Mouse (Mus musculus) MEL (cell line): Measurements from ENCODE around the gene Tmem132c. TPM values are rescaled to one million over a fixed set of nuclear protein-coding genes. Genes with fewer than 3 reads are reported as not detected.

ENCODE experiments used
- DNase-seq: peaks from one replicate; pipeline ENCODE4 v3.0.0; 2011; ENCODE audit warnings: low read depth, low spot score
- H3K27ac ChIP-seq: 2 replicates; pipeline ENCODE4 v1.5.1; 2012; ENCODE audit warnings: low read depth, mild to moderate bottlenecking, control low read depth, low read length, moderate library complexity; ENCODE audit not compliant: control insufficient read depth
- H3K27me3 ChIP-seq, 2 experiments: fragments of 150-350 bp in 1 of 2; sonication (generic) in 1 of 2; 2 replicates each; pipeline ENCODE4 v1.6.1; 2012; ENCODE audit warnings: low read length in 2 of 2, mild to moderate bottlenecking in 2 of 2, improper control_type of control experiment in 1 of 2, moderate library complexity in 1 of 2; ENCODE audit not compliant: insufficient read depth in 2 of 2, control insufficient read depth in 1 of 2
- H3K36me3 ChIP-seq, 2 experiments: 2 replicates each; pipeline ENCODE4 v1.6.1; 2012 to 2014; ENCODE audit warnings: low read length in 2 of 2, improper control_type of control experiment in 1 of 2, inconsistent platforms in 1 of 2, mild to moderate bottlenecking in 1 of 2; ENCODE audit not compliant: insufficient read depth in 2 of 2, control insufficient read depth in 1 of 2
- H3K4me1 ChIP-seq, 2 experiments: fragments of 150-350 bp in 1 of 2; sonication (generic) in 1 of 2; 2 replicates each; pipeline ENCODE4 v1.6.1; 2012; ENCODE audit warnings: low read length in 2 of 2, improper control_type of control experiment in 1 of 2, mild to moderate bottlenecking in 1 of 2; ENCODE audit not compliant: insufficient read depth in 2 of 2, control insufficient read depth in 1 of 2
- H3K4me3 ChIP-seq, 2 experiments: fragments of 150-350 bp in 1 of 2; sonication (generic) in 1 of 2; 2 replicates each; pipeline ENCODE4 v1.5.1; 2012; ENCODE audit warnings: low read depth in 2 of 2, low read length in 2 of 2, mild to moderate bottlenecking in 2 of 2, moderate library complexity in 2 of 2, control low read depth in 1 of 2, improper control_type of control experiment in 1 of 2; ENCODE audit not compliant: control insufficient read depth in 1 of 2, insufficient read depth in 1 of 2
- H3K79me2 ChIP-seq: 2 replicates; pipeline ENCODE4 v1.6.1; 2012; ENCODE audit warnings: mild to moderate bottlenecking, low read length, moderate library complexity; ENCODE audit not compliant: control insufficient read depth, poor library complexity, insufficient read depth
- H3K9ac ChIP-seq: 2 replicates; pipeline ENCODE4 v1.6.1; 2012; ENCODE audit warnings: low read depth, mild to moderate bottlenecking, control low read depth, low read length, moderate library complexity; ENCODE audit not compliant: control insufficient read depth, poor library complexity, severe bottlenecking
- H3K9me3 ChIP-seq: fragments of 150-350 bp; sonication (generic); replicated peaks from 2 replicates; pipeline ENCODE4 v1.6.1; 2012; ENCODE audit warnings: mild to moderate bottlenecking, low read length, improper control_type of control experiment, moderate library complexity; ENCODE audit not compliant: insufficient read depth
- BHLHE40 ChIP-seq: IDR thresholded peaks from 2 replicates; pipeline ENCODE4 v1.6.1; 2012; ENCODE audit warnings: low read depth, mild to moderate bottlenecking, inconsistent platforms, low read length, improper control_type of control experiment, borderline replicate concordance
- CHD1 ChIP-seq: IDR thresholded peaks from 2 replicates; pipeline ENCODE4 v1.6.1; 2012; ENCODE audit warnings: low read depth, mild to moderate bottlenecking, inconsistent platforms, low read length, improper control_type of control experiment
- CHD2 ChIP-seq: IDR thresholded peaks from 2 replicates; pipeline ENCODE4 v1.6.1; 2011; ENCODE audit warnings: low read length, improper control_type of control experiment
- CTCF ChIP-seq, 3 experiments: IDR thresholded peaks in 2 of 3; conservative IDR thresholded peaks in 1 of 3; 2 replicates each; pipeline ENCODE4 v1.5.1; 2011 to 2012; ENCODE audit warnings: low read length in 3 of 3, low read depth in 2 of 3, mild to moderate bottlenecking in 2 of 3, improper control_type of control experiment in 1 of 3, inconsistent platforms in 1 of 3, mixed read lengths in 1 of 3, moderate library complexity in 1 of 3; ENCODE audit not compliant: control insufficient read depth in 1 of 3, insufficient read depth in 1 of 3, poor library complexity in 1 of 3, severe bottlenecking in 1 of 3
- ELF1 ChIP-seq: IDR thresholded peaks from 2 replicates; pipeline ENCODE4 v1.6.1; 2014; ENCODE audit warnings: low read depth, mild to moderate bottlenecking, inconsistent platforms, low read length, improper control_type of control experiment, moderate library complexity
- ETS1 ChIP-seq: IDR thresholded peaks from 2 replicates; pipeline ENCODE4 v1.6.1; 2012; ENCODE audit warnings: low read depth, mild to moderate bottlenecking, inconsistent platforms, low read length, improper control_type of control experiment, moderate library complexity
- GABPA ChIP-seq: IDR thresholded peaks from 2 replicates; pipeline ENCODE4 v1.6.1; 2012; ENCODE audit warnings: low read depth, mild to moderate bottlenecking, inconsistent platforms, low read length, improper control_type of control experiment, moderate library complexity
- KAT2A ChIP-seq: conservative IDR thresholded peaks from 2 replicates; pipeline ENCODE4 v1.6.1; 2012; ENCODE audit warnings: low read depth, low read length, improper control_type of control experiment, inconsistent platforms
- MAFK ChIP-seq: IDR thresholded peaks from 2 replicates; pipeline ENCODE4 v1.6.1; 2011; ENCODE audit warnings: low read depth, mild to moderate bottlenecking, low read length, improper control_type of control experiment, borderline replicate concordance
- MAX ChIP-seq: IDR thresholded peaks from 2 replicates; pipeline ENCODE4 v1.6.1; 2011; ENCODE audit warnings: low read length, improper control_type of control experiment
- MAZ ChIP-seq: IDR thresholded peaks from 2 replicates; pipeline ENCODE4 v1.6.1; 2012; ENCODE audit warnings: low read depth, mild to moderate bottlenecking, inconsistent platforms, low read length, improper control_type of control experiment
- NRF1 ChIP-seq: IDR thresholded peaks from 2 replicates; pipeline ENCODE4 v1.6.1; 2014; ENCODE audit warnings: low read depth, mild to moderate bottlenecking, inconsistent platforms, low read length, improper control_type of control experiment, moderate library complexity; ENCODE audit not compliant: poor library complexity, insufficient read depth, severe bottlenecking
- POLR2AphosphoS5 ChIP-seq: IDR thresholded peaks from 2 replicates; pipeline ENCODE4 v1.6.1; 2012; ENCODE audit warnings: low read depth, borderline replicate concordance, mild to moderate bottlenecking, inconsistent platforms, low read length, moderate library complexity, mixed read lengths
- RCOR1 ChIP-seq: IDR thresholded peaks from 2 replicates; pipeline ENCODE4 v1.6.1; 2012; ENCODE audit warnings: low read depth, mild to moderate bottlenecking, inconsistent platforms, low read length, improper control_type of control experiment
- SIN3A ChIP-seq: IDR thresholded peaks from 2 replicates; pipeline ENCODE4 v1.6.1; 2012; ENCODE audit warnings: low read length, improper control_type of control experiment, inconsistent platforms
- SMC3 ChIP-seq: IDR thresholded peaks from 2 replicates; pipeline ENCODE4 v1.6.1; 2011; ENCODE audit warnings: low read depth, low read length, improper control_type of control experiment
- TBP ChIP-seq: IDR thresholded peaks from 2 replicates; pipeline ENCODE4 v1.8.0; 2011; ENCODE audit warnings: low read depth, low read length, improper control_type of control experiment
- USF2 ChIP-seq, 2 experiments: IDR thresholded peaks; 2 replicates each; pipeline ENCODE4 v1.6.1; 2011 to 2012; ENCODE audit warnings: improper control_type of control experiment in 2 of 2, low read length in 2 of 2, borderline replicate concordance in 1 of 2, inconsistent platforms in 1 of 2, low read depth in 1 of 2, mild to moderate bottlenecking in 1 of 2; ENCODE audit not compliant: insufficient read depth in 1 of 2
- ZMIZ1 ChIP-seq: IDR thresholded peaks from 2 replicates; pipeline ENCODE4 v1.6.1; 2012; ENCODE audit warnings: low read depth, mild to moderate bottlenecking, inconsistent platforms, low read length, improper control_type of control experiment, moderate library complexity
- ZNF384 ChIP-seq: IDR thresholded peaks from 2 replicates; pipeline ENCODE4 v1.6.1; 2012; ENCODE audit warnings: low read depth, mild to moderate bottlenecking, inconsistent platforms, low read length, improper control_type of control experiment
- polyA plus RNA-seq, 2 experiments: library from polyadenylated mRNA; stranded (reverse) in 1 of 2; unstranded in 1 of 2; fragments of >175 nt in 1 of 2; fragments of >200 nt in 1 of 2; gene quantifications; 2 replicates each; pipeline versions ENCODE4 v1.2.1 to v1.2.4; 2012; ENCODE audit warnings: low replicate concordance in 2 of 2, low read depth in 1 of 2; ENCODE audit not compliant: insufficient read length in 2 of 2, insufficient read depth in 1 of 2, missing spikeins in 1 of 2
- total RNA-seq: library from RNA; depleted of rRNA; stranded (reverse); fragments of 300-350 nt; gene quantifications from 2 replicates; pipeline ENCODE4 v1.2.3, GENCODE M21; 2012

The Tmem132c gene
- total and polyA plus RNA-seq, 3 experiments: not detected

DNA sequence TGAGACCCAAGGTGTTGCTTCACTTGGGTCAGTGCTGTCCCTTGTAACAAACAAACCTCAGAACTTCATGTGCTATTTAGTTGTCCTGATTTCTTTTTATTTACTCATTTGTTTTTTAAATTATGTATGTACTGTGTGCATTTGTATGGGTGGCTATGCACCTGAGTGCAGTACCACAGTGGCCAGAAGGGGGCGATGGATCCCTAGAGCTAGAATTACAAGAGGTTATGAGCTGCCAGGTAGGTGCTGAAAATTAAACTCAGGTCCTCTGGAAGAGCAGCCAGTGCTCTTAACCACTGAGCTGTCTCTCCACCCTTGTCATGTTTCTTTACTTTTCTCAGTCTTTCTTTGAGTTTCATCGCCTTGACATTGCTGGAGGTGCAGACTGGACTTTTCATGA, 11.7 kb downstream of the Tmem132c start:
- Histone ChIP-seq H3K36me3 (no peaks in the 10 kb centered on the region), H3K27me3 (no peaks in the 10 kb centered on the region), H3K4me3 (no peak overlapping the region), H3K9me3 (no peaks in the 10 kb centered on the region), H3K4me1 (no peaks in the 10 kb centered on the region), H3K27ac (no peak overlapping the region), H3K9ac (no peak overlapping the region), H3K79me2 (no peaks in the 10 kb centered on the region)
- DNase-seq: peak; percentile 10
- peak in 2 of 3 experiments; percentile 24 to 29; a peak in 3 of 6 replicates for TF ChIP-seq CTCF (IDR thresholded peaks at IDR 0.05 in 2 of 3, conservative IDR thresholded peaks at IDR 0.05 in 1 of 3; ENCODE audit: control insufficient read depth in 1 of 3, insufficient read depth in 1 of 3, low read depth in 2 of 3, low read length in 3 of 3, poor library complexity in 1 of 3, severe bottlenecking in 1 of 3)
- no peak for TF ChIP-seq USF2 (IDR thresholded peaks at IDR 0.05; ENCODE audit: borderline replicate concordance in 1 of 2, insufficient read depth in 1 of 2, low read depth in 1 of 2, low read length in 2 of 2)
- no peak for TF ChIP-seq CHD2
- TF ChIP-seq ELF1: no peak
- no peak for TF ChIP-seq MAZ
- no peak for TF ChIP-seq MAFK

DNA sequence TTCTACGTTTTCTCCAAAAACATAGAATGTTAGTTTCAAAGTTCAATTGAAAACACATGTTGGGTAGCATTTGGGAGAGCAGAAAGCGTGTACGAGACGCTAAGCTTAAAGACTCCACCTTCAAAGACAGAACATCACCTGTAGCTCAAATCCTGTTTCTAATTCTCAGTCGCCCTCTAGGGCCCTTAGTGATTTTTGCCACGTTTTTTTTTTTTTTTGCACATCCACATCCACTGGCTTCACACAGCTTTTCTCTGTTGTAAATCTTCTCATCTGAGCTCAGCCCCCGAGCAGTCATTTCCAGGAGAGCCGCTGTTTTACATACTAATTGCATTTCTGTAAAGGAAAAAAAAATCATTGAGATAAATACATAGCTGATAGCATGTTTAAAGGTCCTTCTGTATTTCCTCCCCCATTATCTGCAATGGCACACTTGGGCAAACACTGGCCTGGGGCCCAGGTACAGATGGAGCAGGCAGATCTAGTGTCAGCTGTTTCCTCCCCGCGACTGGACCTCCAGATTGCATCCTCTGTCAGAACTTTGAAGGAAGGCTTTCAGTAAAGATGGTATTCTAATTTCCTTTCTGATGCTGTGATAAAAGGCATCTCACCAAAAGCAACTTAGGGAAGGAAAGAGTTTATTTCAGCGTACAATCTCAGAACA, 15.5 kb downstream of the Tmem132c start:
- TF ChIP-seq RCOR1 (no peak), POLR2AphosphoS5 (no peak), ETS1 (no peak), MAX (no peak), ZMIZ1 (no peak), NRF1 (no peak), BHLHE40 (no peak), MAZ (no peak), SIN3A (no peak), TBP (no peak)
- Histone ChIP-seq H3K27ac (no peak overlapping the region), H3K4me1 (no peaks in the 10 kb centered on the region), H3K79me2 (no peaks in the 10 kb centered on the region), H3K27me3 (no peaks in the 10 kb centered on the region), H3K36me3 (no peaks in the 10 kb centered on the region), H3K9me3 (no peaks in the 10 kb centered on the region), H3K9ac (no peak overlapping the region), H3K4me3 (no peak overlapping the region)
- DNase-seq: no peak

DNA sequence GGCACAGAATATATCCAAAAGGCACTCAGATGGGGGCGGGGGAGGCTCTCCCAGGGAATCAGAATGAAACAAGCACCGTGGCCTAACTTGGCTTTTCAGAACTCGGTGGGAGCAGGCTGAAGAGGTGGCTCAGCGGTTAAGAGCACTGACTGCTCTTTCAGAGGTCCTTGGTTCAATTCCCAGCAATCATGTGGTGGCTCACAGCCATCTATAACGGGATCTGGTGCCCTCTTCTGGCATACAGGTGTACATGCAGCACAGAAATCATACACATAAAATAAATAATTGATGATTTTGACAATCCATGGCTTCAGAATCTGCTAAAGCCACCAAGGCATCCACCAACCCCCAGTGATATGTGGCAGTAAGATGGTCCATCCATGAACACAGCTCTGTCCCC, 20.5 kb downstream of the Tmem132c start:
- Histone ChIP-seq H3K9ac (no peak overlapping the region), H3K4me1 (no peaks in the 10 kb centered on the region), H3K4me3 (no peak overlapping the region), H3K27ac (no peak overlapping the region), H3K9me3 (no peaks in the 10 kb centered on the region), H3K27me3 (no peaks in the 10 kb centered on the region), H3K36me3 (no peaks in the 10 kb centered on the region), H3K79me2 (no peaks in the 10 kb centered on the region)
- no peak for DNase-seq
- no peak; a peak in 1 of 6 replicates for TF ChIP-seq CTCF (IDR thresholded peaks at IDR 0.05 in 2 of 3, conservative IDR thresholded peaks at IDR 0.05 in 1 of 3; ENCODE audit: control insufficient read depth in 1 of 3, insufficient read depth in 1 of 3, low read depth in 2 of 3, low read length in 3 of 3, poor library complexity in 1 of 3, severe bottlenecking in 1 of 3)
- TF ChIP-seq ZNF384: no peak
- TF ChIP-seq SIN3A: no peak
- TF ChIP-seq KAT2A: no peak
- no peak for TF ChIP-seq SMC3
- TF ChIP-seq BHLHE40: no peak
- TF ChIP-seq GABPA: no peak
- TF ChIP-seq CHD1: no peak
- TF ChIP-seq NRF1: no peak
- TF ChIP-seq ELF1: no peak
